Comparison of ENCODE assay signal across 7 mouse cellular contexts in the genomic region with DNA sequence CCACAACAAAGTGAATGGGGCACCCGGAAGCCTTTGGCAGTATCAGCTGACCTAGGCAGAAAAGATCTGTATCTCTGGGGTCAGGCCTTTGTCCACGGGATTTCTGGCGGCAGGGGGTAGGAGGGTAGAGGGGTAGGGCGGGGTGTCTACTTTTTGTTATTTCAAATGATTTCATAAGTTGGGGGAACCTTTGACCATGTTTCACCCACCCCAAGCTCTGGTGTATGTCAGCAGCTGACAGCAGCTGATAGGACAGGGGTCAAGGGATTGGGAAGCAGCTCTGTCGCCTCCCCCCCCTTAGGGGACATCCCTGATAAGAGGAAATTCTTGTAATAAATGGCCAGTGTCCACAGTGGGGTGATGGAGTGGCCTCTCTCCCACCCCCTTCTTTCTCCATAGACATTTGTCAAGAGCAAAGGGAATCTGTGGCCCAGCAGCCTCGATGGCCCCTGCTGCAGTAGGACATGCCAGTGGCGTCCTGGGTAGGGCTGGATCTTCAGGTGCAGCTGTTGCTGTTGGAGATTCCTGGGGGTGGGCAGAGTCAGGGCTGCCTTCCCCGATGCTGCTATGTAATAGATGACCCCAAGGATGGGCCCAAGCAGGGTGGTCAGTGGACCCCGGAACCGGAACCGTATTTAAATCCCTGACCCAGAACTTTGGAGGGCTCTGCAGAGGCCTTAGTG.
DNase-seq lines count a peak whose midpoint lies in the region; ATAC-seq and TF ChIP-seq lines count a peak whose summit lies in the region.

No protein-coding gene starts in this region.

- no peaks in the 10 kb centered on the region for H3K9me3 ChIP-seq in lung, postnatal 0 days (ENCODE audit: low read length)
- H3K9me3 ChIP-seq in hindbrain, embryonic 13.5 days: no peaks in the 10 kb centered on the region
- no peaks in the 10 kb centered on the region for H3K9me3 ChIP-seq in liver, postnatal 0 days (ENCODE audit: low read length)

- DNase-seq in lung, postnatal 0 days (ENCODE audit: low spot score): peak; percentile 31
- DNase-seq in lung, postnatal 36 days: no peak
- DNase-seq in liver, postnatal 0 days: no peak
- DNase-seq in cerebellum, postnatal 36 days: no peak
- no peak for DNase-seq in thymus, postnatal 25 days
- DNase-seq in embryo, embryonic 10 days (ENCODE audit: low spot score): no peak

- peaks cover 23% of the 10 kb centered on the region; the same call in 1 of the 2 replicates for H3K4me1 ChIP-seq in lung, postnatal 0 days (ENCODE audit: insufficient read depth, low read depth, low read length)
- H3K4me1 ChIP-seq in hindbrain, embryonic 13.5 days (replicated peaks): peaks cover 98% of the 10 kb centered on the region
- peaks cover 65% of the 10 kb centered on the region for H3K4me1 ChIP-seq in liver, postnatal 0 days (ENCODE audit: insufficient read depth)

- no peaks in the 10 kb centered on the region for H3K27me3 ChIP-seq in lung, postnatal 0 days (replicated peaks; ENCODE audit: insufficient read depth, low read length)
- no peaks in the 10 kb centered on the region for H3K27me3 ChIP-seq in hindbrain, embryonic 13.5 days
- no peaks in the 10 kb centered on the region for H3K27me3 ChIP-seq in liver, postnatal 0 days (ENCODE audit: insufficient read depth, low read length)

- no peak overlapping the region; the same call in 1 of the 2 replicates for H3K9ac ChIP-seq in lung, postnatal 0 days (replicated peaks; ENCODE audit: low read depth)
- peak overlapping the region; percentile 39; the same call in 1 of the 2 replicates for H3K9ac ChIP-seq in hindbrain, embryonic 13.5 days
- no peak overlapping the region for H3K9ac ChIP-seq in liver, postnatal 0 days (replicated peaks)

- WGBS in lung, postnatal 0 days: 37% methylated on average over 11 of the region's 11 CpGs
- 42% methylated on average over 11 of the region's 11 CpGs for WGBS in hindbrain, embryonic 13.5 days
- WGBS in liver, postnatal 0 days (ENCODE audit: insufficient replicate concordance): 36% methylated on average over 11 of the region's 11 CpGs

- TF ChIP-seq EP300 in lung, postnatal 0 days (IDR thresholded peaks at IDR 0.05): no peak
- peak; percentile 26; the same call in 1 of the 2 replicates for TF ChIP-seq EP300 in liver, postnatal 0 days (IDR thresholded peaks at IDR 0.05; ENCODE audit: low read depth)

- H3K36me3 ChIP-seq in lung, postnatal 0 days (ENCODE audit: insufficient read depth, low read length): no peaks in the 10 kb centered on the region
- no peaks in the 10 kb centered on the region for H3K36me3 ChIP-seq in hindbrain, embryonic 13.5 days
- H3K36me3 ChIP-seq in liver, postnatal 0 days (replicated peaks; ENCODE audit: insufficient read depth, low read length): no peaks in the 10 kb centered on the region

- peak; percentile 21 for ATAC-seq in lung, postnatal 0 days
- ATAC-seq in hindbrain, embryonic 13.5 days (ENCODE audit: low FRiP score): no peak
- ATAC-seq in liver, postnatal 0 days: peak; percentile 51

- H3K4me2 ChIP-seq in lung, postnatal 0 days (replicated peaks; ENCODE audit: low read depth, low read length): no peak overlapping the region
- peak overlapping the region; percentile 25 for H3K4me2 ChIP-seq in hindbrain, embryonic 13.5 days
- no peak overlapping the region; the same call in 1 of the 2 replicates for H3K4me2 ChIP-seq in liver, postnatal 0 days (ENCODE audit: low read depth, low read length)

- TF ChIP-seq CTCF in lung, postnatal 0 days (IDR thresholded peaks at IDR 0.05): no peak
- no peak for TF ChIP-seq CTCF in liver, postnatal 0 days (IDR thresholded peaks at IDR 0.05; ENCODE audit: low read depth)

- no peak overlapping the region for H3K4me3 ChIP-seq in lung, postnatal 0 days (ENCODE audit: low read depth, low read length)
- no peak overlapping the region for H3K4me3 ChIP-seq in hindbrain, embryonic 13.5 days
- H3K4me3 ChIP-seq in liver, postnatal 0 days (ENCODE audit: low read depth, low read length): no peak overlapping the region

- no peak overlapping the region for H3K27ac ChIP-seq in lung, postnatal 0 days (ENCODE audit: low read length)
- H3K27ac ChIP-seq in hindbrain, embryonic 13.5 days: peak overlapping the region; percentile 85
- peak overlapping the region; percentile 71 for H3K27ac ChIP-seq in liver, postnatal 0 days (ENCODE audit: low read depth)
